Comparison of ENCODE assay signal across 10 mouse cellular contexts in genomic region chr11:96644969-96645368, GRCm38 (mm10).
DNase-seq lines count a peak whose midpoint lies in the region; ATAC-seq and TF ChIP-seq lines count a peak whose summit lies in the region.
"Had no signal": no experiment of that assay in that cellular context is flagged by ENCODE, and none has a peak within 500 bp of the region (broad histone marks: within the 10 kb centered on the region; RNA-seq: fewer than 3 reads in every experiment).

No protein-coding gene starts in this region.

- no peaks in the 10 kb centered on the region for H3K27me3 ChIP-seq in heart, postnatal 0 days (ENCODE audit: control insufficient read depth, insufficient read depth, low read length)
- no peaks in the 10 kb centered on the region for H3K27me3 ChIP-seq in forebrain, embryonic 15.5 days
- no peaks in the 10 kb centered on the region for H3K27me3 ChIP-seq in neural tube, embryonic 12.5 days (replicated peaks)
- H3K27me3 ChIP-seq: midbrain, embryonic 15.5 days had no signal

- no peak for ATAC-seq in heart, postnatal 0 days (ENCODE audit: insufficient read depth, low read depth)
- no peak for ATAC-seq in forebrain, embryonic 15.5 days (replicated peaks)
- no peak for ATAC-seq in neural tube, embryonic 12.5 days (ENCODE audit: low FRiP score, low read depth)
- ATAC-seq: midbrain, embryonic 15.5 days had no signal

- H3K9ac ChIP-seq in heart, postnatal 0 days (replicated peaks; ENCODE audit: low read depth, low read length), result no peak overlapping the region
- H3K9ac ChIP-seq in forebrain, embryonic 15.5 days (replicated peaks), result no peak overlapping the region
- no peak overlapping the region for H3K9ac ChIP-seq in neural tube, embryonic 12.5 days
- H3K9ac ChIP-seq: embryonic facial prominence, embryonic 15.5 days; midbrain, embryonic 15.5 days had no signal

- no peak for TF ChIP-seq EP300 in heart, postnatal 0 days (IDR thresholded peaks at IDR 0.05; ENCODE audit: low read depth)

- H3K4me3 ChIP-seq in heart, postnatal 0 days (ENCODE audit: low read depth, low read length), result no peak overlapping the region
- no peak overlapping the region for H3K4me3 ChIP-seq in forebrain, embryonic 15.5 days
- no peak overlapping the region for H3K4me3 ChIP-seq in neural tube, embryonic 12.5 days
- H3K4me3 ChIP-seq: embryonic facial prominence, embryonic 15.5 days; midbrain, embryonic 15.5 days had no signal

- H3K4me1 ChIP-seq in heart, postnatal 0 days (ENCODE audit: control insufficient read depth, insufficient read depth), result peaks cover 6% of the 10 kb centered on the region
- peaks cover 24% of the 10 kb centered on the region for H3K4me1 ChIP-seq in forebrain, embryonic 15.5 days
- peaks cover 61% of the 10 kb centered on the region for H3K4me1 ChIP-seq in neural tube, embryonic 12.5 days

- H3K9me3 ChIP-seq in heart, postnatal 0 days (replicated peaks; ENCODE audit: control insufficient read depth, low read length), result no peaks in the 10 kb centered on the region
- H3K9me3 ChIP-seq in forebrain, embryonic 15.5 days, result no peaks in the 10 kb centered on the region
- no peaks in the 10 kb centered on the region for H3K9me3 ChIP-seq in neural tube, embryonic 12.5 days
- H3K9me3 ChIP-seq: embryonic facial prominence, embryonic 15.5 days; midbrain, embryonic 15.5 days had no signal

- H3K4me2 ChIP-seq in heart, postnatal 0 days (ENCODE audit: low read depth, low read length), result no peak overlapping the region
- H3K4me2 ChIP-seq in forebrain, embryonic 15.5 days (replicated peaks), result no peak overlapping the region
- H3K4me2 ChIP-seq in neural tube, embryonic 12.5 days (replicated peaks), result peak overlapping the region; percentile 7; the same call in 1 of the 2 replicates
- H3K4me2 ChIP-seq: embryonic facial prominence, embryonic 15.5 days; midbrain, embryonic 15.5 days had no signal

- DNase-seq in heart, postnatal 0 days (ENCODE audit: low spot score), result no peak
- no peak for DNase-seq in heart, adult 11 months
- peak; percentile 20 for DNase-seq in kidney, adult 18-20 months
- no peak for DNase-seq in Muller cell, postnatal 12 days (ENCODE audit: inconsistent ontology term)
- DNase-seq in right cerebral cortex, postnatal 36 days (ENCODE audit: low spot score in 2 of 2), result no peak
- no peak for DNase-seq in cerebellum, postnatal 14 days

- no peaks in the 10 kb centered on the region for H3K36me3 ChIP-seq in heart, postnatal 0 days (replicated peaks; ENCODE audit: control insufficient read depth, insufficient read depth, low read length)
- no peaks in the 10 kb centered on the region for H3K36me3 ChIP-seq in forebrain, embryonic 15.5 days
- H3K36me3 ChIP-seq in neural tube, embryonic 12.5 days, result no peaks in the 10 kb centered on the region
- H3K36me3 ChIP-seq: embryonic facial prominence, embryonic 15.5 days; midbrain, embryonic 15.5 days had no signal

- TF ChIP-seq CTCF in heart, postnatal 0 days (IDR thresholded peaks at IDR 0.05; ENCODE audit: low read depth), result no peak

- peak overlapping the region; percentile 55 for H3K27ac ChIP-seq in heart, postnatal 0 days (ENCODE audit: low read depth)
- H3K27ac ChIP-seq in forebrain, embryonic 15.5 days (replicated peaks), result peak overlapping the region; percentile 62; the same call in 1 of the 2 replicates
- H3K27ac ChIP-seq in neural tube, embryonic 12.5 days, result peak overlapping the region; percentile 58
- H3K27ac ChIP-seq: embryonic facial prominence, embryonic 15.5 days had no signal

- WGBS in heart, postnatal 0 days, result 40% methylated on average over 7 of the region's 7 CpGs
- 73% methylated on average over 7 of the region's 7 CpGs for WGBS in forebrain, embryonic 15.5 days
- 14% methylated on average over 7 of the region's 7 CpGs for WGBS in neural tube, embryonic 12.5 days
